Mouse (Mus musculus): Measurements from ENCODE around the gene Itm2c.

DNA sequence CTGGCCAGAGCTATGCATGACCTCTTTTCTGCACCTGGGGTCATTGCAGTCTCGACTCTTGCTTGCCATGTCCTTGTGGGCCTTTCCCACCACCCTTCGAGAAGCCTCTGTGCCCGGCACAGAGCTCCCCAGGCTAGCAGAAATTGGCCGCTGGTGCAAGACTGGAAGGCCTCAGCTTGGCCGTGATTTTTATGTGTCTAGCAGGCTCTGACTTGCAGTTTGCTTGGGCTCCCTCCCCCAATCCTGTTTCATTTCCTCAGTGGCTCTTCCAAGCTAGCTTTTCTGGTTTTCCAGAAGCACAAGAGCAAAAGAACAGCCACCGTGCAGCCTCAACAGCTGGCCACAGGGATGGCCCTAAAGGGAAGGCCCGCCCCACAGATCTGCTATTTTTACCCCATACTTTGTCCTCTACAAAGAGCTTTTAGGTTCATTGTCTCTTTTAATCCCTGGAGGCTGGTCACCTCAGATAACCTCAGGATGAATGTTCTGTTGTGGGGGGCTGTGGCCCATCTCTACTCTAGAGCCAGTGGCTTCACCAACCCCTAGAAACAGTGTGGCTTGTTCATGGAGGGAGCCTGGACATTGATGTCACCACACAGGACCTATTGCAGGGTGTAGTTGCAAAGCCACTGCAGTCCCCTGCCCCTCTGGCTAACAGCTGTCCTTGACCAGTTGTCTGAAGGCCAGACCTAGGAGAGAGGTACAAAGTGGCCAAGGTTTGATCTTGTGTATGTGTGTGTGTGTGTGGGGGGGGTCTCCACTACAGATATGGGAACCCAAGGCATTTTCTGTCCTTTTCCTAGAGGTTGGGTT is 6.6 kb downstream of the Itm2c start:
- TF ChIP-seq EP300 (IDR thresholded peaks at IDR 0.05; ENCODE audit: low read depth) (no peak), CTCF (IDR thresholded peaks at IDR 0.05; ENCODE audit: low read depth) (no peak)

All from liver, embryonic 14.5 days (tissue).